In genomic region chr19:28284098-28284569, GRCm38 (mm10) we compare ENCODE assay signal across 19 mouse cellular contexts.
DNase-seq lines count a peak whose midpoint lies in the region; ATAC-seq and TF ChIP-seq lines count a peak whose summit lies in the region.
"Had no signal": no experiment of that assay in that cellular context is flagged by ENCODE, and none has a peak within 500 bp of the region (broad histone marks: within the 10 kb centered on the region; RNA-seq: fewer than 3 reads in every experiment).

No protein-coding gene starts in this region.

- H3ac ChIP-seq in myocyte (ENCODE audit: control insufficient read depth, insufficient read length) = no peak overlapping the region

- no peak overlapping the region for H3K4me3 ChIP-seq in myocyte
- H3K4me3 ChIP-seq: erythroblast, embryonic 14.5 days; forebrain, embryonic 10.5 days; gastrocnemius, adult 2 months; hindbrain, embryonic 13.5 days had no signal

- DNase-seq in heart, adult 11 months = peak; percentile 13
- no peak for DNase-seq in heart, postnatal 4 days
- peak; percentile 78 for DNase-seq in 3T3-L1 (ENCODE audit: low read depth, low spot score)
- DNase-seq in Patski (ENCODE audit: low read depth, low spot score) = peak; percentile 79
- DNase-seq in T-cell, adult 2 months (ENCODE audit: low spot score) = no peak
- no peak for DNase-seq in adrenal gland, adult 2 months
- DNase-seq: adrenal gland, postnatal 10 days; cerebellum, adult 18-20 months; cerebellum, adult 9-11 months; kidney, adult 11 months had no signal

- TF ChIP-seq CTCF in Patski (IDR thresholded peaks at IDR 0.05) = no peak

- H3K4me2 ChIP-seq in myocyte (ENCODE audit: low read depth) = peak overlapping the region; percentile 64
- H3K4me2 ChIP-seq: hindbrain, embryonic 13.5 days had no signal

- ATAC-seq in Patski = peak; percentile 73
- ATAC-seq: CD4-positive, CD25-positive, alpha-beta regulatory T cell, adult 4 months; forebrain, embryonic 14.5 days; hindbrain, postnatal 0 days had no signal

- TF ChIP-seq POLR2A in myocyte (IDR thresholded peaks at IDR 0.05; ENCODE audit: insufficient read length, low read depth) = no peak

- H3K27me3 ChIP-seq in Patski (no peaks in the 10 kb centered on the region), myocyte (ENCODE audit: control insufficient read depth, insufficient read depth, insufficient read length) (no peaks in the 10 kb centered on the region)
- H3K27me3 ChIP-seq: hindbrain, embryonic 13.5 days had no signal

- CTCF ChIA-PET in Patski (lab: Charles Lee) = no interaction called here

- POLR2A ChIA-PET in Patski (lab: Charles Lee) = interaction anchor here (0.6 kb wide), 1 partner anchor 209 kb away, joined by 3 read pairs; no protein-coding TSS in a partner anchor

- H3K79me2 ChIP-seq in myocyte (ENCODE audit: control insufficient read depth, insufficient read depth) = no peaks in the 10 kb centered on the region

- H3K36me3 ChIP-seq in myocyte (ENCODE audit: control insufficient read depth, insufficient read depth) = no peaks in the 10 kb centered on the region
- H3K36me3 ChIP-seq: forebrain, embryonic 10.5 days; G1E; hindbrain, embryonic 13.5 days had no signal

- in situ Hi-C loops in Patski (cut with MboI; ENCODE audit: low pct_unique_long_range_greater_than_20kb) = no loop called here

TF ChIP-seq in myocyte, 11 proteins besides CTCF, POLR2A, EP300 and RAD21:
- TF ChIP-seq CEBPB (IDR thresholded peaks at IDR 0.05; ENCODE audit: insufficient read depth, poor library complexity, severe bottlenecking) (no peak), MAX (IDR thresholded peaks at IDR 0.05; ENCODE audit: low read depth) (no peak), SRF (IDR thresholded peaks at IDR 0.05; ENCODE audit: control insufficient read depth, insufficient read length, low read depth) (no peak), MYOG (IDR thresholded peaks at IDR 0.05; ENCODE audit: control insufficient read depth in 1 of 3, insufficient read depth in 1 of 3, insufficient read length in 2 of 3, low read depth in 2 of 3) (no peak), TCF12 (IDR thresholded peaks at IDR 0.05; ENCODE audit: insufficient read depth, poor library complexity, severe bottlenecking) (no peak), MYOD1 (IDR thresholded peaks at IDR 0.05; ENCODE audit: control insufficient read depth in 1 of 3, insufficient read length in 2 of 3, low read depth in 2 of 3) (no peak), E2F4 (IDR thresholded peaks at IDR 0.05; ENCODE audit: insufficient read depth) (no peak), TCF3 (IDR thresholded peaks at IDR 0.05; ENCODE audit: insufficient read length, low read depth) (no peak), USF1 (IDR thresholded peaks at IDR 0.05; ENCODE audit: low read depth) (no peak), POLR2AphosphoS2 (IDR thresholded peaks at IDR 0.05; ENCODE audit: insufficient read length, low read depth) (no peak), REST (IDR thresholded peaks at IDR 0.05; ENCODE audit: insufficient read depth, insufficient read length) (no peak)

Comparison
In these comparisons a context has a peak if more than half of its experiments do, and no peak if none do; other contexts are left out.
1. DNase-seq: peak in heart, adult 11 months (single experiment), 3T3-L1 (single experiment) and Patski (single experiment); none in heart, postnatal 4 days (single experiment), T-cell, adult 2 months (single experiment) and adrenal gland, adult 2 months (single experiment).